Mouse (Mus musculus): ENCODE results near the gene Mpo.

- no peak for TF ChIP-seq POLR2A (IDR thresholded peaks at IDR 0.05; ENCODE audit: borderline replicate concordance, extremely low read depth, insufficient read depth, insufficient read length, poor library complexity, severe bottlenecking)
- no peak for TF ChIP-seq CTCF (IDR thresholded peaks at IDR 0.05; ENCODE audit: borderline replicate concordance, extremely low read depth, insufficient read depth, insufficient read length)
Measured at GRCm38 (mm10) chr11:87751031-87751430, 42.4 kb upstream of the Mpo start.
